Mouse (Mus musculus) embryo, embryonic 9.5 days (tissue): ENCODE results near the gene Gm11757.
"Not testable (repeated sequence)": the region's sequence is repeated elsewhere in the genome, so short reads cannot be mapped to it uniquely, and the experiment has no call there.

Experiments
- DNase-seq: peaks from one replicate; pipeline ENCODE4 v3.0.0-alpha.2; 2017; ENCODE audit errors: extremely low spot score

Gm11757 gene

GRCm38 (mm10) chr4:73891012-73891411 is at the start of gene Gm11757:
Gene Gm11757, minus strand, starts transcription at chr4:73891112.
- not testable (repeated sequence) for DNase-seq

GRCm38 (mm10) chr4:73920660-73921059 is 29.7 kb upstream of the Gm11757 start, which contains the start of gene Gm11756:
Gene Gm11756, minus strand, starts transcription at chr4:73920760.
- DNase-seq = not testable (repeated sequence)

GRCm38 (mm10) chr4:73905853-73906252 is 14.9 kb upstream of the Gm11757 start, which contains the start of gene Gm13871:
Gene Gm13871, minus strand, starts transcription at chr4:73905953.
- DNase-seq = not testable (repeated sequence)

- DNase-seq = not testable (repeated sequence)
Observed at GRCm38 (mm10) chr4:73876166-73876565, 14.7 kb downstream of the Gm11757 start, which contains the start of gene Gm11758. Gene Gm11758, minus strand, starts transcription at chr4:73876266.
